Mouse (Mus musculus): ENCODE measurements at regions not wholly inside any gene's neighbourhood (a gene's known extent, or its start where the extent isn't known, plus 50 kb on each side); places are given as distances from the start of the nearest gene placed in this dataset.

GRCm38 (mm10) chr3:41857446-41857845 is 115.0 kb downstream of the D3Ertd751e start:
- no peak for DNase-seq (ENCODE audit: low spot score)

DNA sequence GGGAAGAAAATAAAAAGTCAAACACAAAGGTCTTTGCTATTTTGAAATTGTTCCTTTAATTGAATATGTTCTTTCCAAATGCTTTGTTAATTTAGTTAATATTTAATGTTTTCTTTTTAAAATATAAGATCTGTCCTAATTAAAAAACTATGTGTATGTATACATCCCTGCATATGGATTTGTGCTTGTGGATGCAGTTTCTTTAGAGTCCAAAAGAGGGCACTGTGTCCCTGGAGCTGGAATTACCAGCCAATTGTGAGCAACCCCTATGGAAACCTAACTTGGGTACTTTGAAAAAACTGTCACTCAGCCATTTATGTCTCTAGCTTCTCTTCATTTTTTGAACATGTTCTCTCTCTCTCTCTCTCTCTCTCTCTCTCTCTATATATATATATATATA is 120.3 kb downstream of the D3Ertd751e start:
- no peak for DNase-seq (ENCODE audit: low spot score)

- no peak for DNase-seq (ENCODE audit: low spot score)
These were observed 166.5 kb downstream of the D3Ertd751e start for GRCm38 (mm10) chr3:41908952-41909351.

DNA sequence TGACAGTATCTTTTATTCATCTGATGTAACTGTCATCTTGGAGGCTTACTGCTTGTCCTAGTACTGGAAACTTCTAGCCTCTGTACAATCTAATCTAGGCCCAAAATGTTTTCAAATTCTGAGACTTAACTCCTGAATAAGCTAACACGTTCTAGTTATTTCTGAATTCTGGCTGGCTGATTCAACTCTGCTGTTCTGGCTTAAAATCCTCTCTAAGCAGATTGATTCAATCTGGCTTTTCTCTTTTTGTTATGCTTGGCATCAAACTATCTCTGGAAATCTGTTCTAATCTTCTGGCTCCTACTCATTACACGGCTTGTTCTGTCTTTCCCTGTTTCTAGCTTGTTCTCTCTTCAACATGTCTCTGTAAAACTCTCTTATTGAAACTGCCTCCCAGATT is 170.8 kb downstream of the D3Ertd751e start:
- no peak for DNase-seq (ENCODE audit: low spot score)

DNA sequence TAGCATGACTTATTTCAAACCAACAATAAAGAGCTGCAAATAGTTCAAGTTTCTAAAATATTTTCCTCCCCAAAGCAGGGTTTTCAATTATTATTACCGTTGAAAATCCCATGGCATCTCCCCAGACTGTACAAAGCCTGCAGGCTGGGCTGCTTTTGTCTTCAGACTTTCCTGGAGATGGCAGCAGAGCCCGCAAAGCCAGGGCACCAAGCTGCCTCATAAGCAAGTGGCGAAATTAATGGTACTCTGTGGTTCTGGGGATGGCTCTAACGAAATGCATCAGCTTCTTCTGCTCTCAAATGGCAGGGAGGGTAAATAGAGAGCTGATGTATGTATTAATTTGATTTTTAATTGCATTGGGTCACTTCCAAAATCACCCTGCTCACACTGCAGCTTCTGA is 197.4 kb downstream of the D3Ertd751e start:
- no peak for DNase-seq (ENCODE audit: low spot score)

DNA sequence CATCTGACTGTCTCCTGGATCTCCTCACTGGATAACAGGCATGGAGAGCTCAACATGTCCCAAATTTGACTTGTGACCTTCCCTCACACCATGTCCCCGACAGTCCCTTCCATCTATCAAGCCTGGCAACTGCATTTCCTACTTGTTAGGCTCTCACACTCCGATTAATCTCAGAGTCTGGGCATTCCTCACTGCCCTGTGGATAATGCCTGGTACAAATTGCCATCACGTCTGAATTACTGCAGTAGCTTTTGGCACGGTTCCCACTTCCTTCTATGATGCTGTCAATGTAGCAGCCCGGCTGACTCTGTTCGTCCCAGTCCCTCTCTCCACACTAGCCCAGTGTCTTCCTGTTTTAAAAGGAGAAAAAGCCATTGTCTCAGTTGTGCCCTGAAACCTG is 200.6 kb downstream of the D3Ertd751e start:
- no peak for DNase-seq (ENCODE audit: low spot score)

DNA sequence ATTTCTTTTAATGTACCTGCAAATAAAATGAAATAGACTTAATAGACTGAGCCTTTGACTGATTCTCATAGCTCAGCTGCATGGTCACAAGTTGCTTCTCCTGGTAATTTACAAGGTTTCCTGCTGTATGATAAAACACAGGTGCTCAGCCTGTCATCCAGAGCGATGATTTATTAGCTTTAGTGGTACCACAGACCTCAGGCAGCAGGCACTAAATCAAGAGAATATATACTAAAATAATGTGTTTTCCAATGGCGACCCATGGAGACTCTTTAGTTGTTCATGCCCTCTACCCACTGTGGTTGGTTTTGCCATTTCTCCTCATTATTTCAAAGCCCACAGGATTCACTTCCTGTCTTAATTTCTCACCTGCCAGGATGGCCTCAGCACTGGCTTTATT is 207.0 kb downstream of the D3Ertd751e start:
- no peak for DNase-seq (ENCODE audit: low spot score)

DNA sequence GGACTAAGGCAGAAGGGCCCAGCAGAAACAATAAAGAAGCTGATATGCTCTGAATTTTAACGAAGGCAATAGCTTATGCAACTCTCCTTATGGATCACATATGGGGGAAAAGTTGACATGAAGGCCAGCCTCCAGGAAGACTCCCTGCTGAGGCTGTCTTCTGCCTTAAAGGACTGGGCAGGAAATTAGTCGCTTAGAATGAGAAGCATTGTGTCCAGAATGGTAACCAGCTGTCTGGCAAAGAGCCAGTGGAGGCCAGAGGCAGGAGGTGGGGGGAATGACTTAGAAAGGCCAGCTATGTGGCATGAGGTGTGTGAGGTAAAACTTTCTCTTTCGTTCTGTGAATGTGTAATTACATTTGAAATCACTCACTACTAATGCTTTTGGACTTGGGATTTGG is 215.0 kb downstream of the D3Ertd751e start:
- no peak for DNase-seq (ENCODE audit: low spot score)

GRCm38 (mm10) chr3:41960209-41960608 is 217.8 kb downstream of the D3Ertd751e start:
- no peak for DNase-seq (ENCODE audit: low spot score)

DNA sequence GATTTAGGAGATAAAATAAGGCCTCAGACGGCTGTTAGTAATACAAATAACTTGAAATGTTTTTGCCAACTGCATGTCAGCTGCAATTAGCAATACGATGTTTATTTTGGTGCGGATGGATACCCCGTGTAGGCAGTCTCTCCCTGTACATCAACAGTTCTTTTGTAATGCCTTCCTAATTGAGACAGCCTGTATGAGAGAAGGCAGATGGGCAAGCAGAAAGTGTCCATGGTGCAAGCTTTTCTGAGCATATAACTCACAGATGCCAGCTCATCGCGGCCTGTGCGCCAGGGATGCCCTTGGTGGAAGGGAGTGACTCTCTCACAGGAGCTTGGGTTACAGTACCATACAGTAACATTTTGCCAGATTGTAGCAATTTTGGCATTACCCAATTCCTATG is 220.5 kb downstream of the D3Ertd751e start:
- DNase-seq (ENCODE audit: low spot score), result no peak

- DNase-seq (ENCODE audit: low spot score), result no peak
These were observed 264.4 kb downstream of the D3Ertd751e start for GRCm38 (mm10) chr3:42006672-42007265.

DNA sequence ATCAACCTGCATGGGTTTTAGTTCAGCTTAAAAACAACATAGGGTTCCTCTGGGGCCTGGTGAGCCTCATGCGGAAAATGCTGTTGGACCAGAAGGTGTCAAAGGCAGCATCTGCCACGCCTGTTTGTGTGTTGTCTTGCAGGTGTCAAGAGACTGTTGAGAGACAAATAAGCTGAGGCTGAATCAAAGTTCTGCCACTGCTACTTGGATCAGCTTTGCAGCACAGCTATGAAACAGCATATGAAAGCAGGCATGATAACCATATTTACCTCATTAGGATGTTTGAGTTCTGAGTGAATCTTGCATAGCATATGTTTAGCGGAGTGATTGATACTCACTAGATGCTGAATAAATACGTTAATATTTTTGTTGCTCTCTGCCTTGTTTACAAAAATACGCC is 280.8 kb downstream of the D3Ertd751e start:
- DNase-seq (ENCODE audit: low spot score), result no peak

DNA sequence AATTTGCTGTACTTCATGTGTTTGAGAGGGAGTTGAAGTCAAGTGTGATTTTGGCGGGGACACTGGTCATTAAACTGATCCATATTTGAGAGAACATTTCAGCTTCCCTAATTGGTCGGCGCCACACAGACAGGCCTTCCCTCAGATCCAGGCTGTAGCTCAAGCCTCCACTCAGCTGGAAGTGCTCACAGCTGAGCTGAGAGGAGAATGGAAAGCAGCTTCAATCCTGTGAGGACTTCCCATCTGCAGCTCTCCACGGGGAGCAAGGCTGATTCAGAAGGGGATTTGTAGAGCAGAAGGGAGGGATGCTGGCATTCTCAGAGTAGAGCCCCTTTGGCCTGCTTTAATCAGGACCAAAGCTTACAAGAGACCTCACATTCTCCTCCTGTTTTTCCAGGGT is 297.2 kb downstream of the D3Ertd751e start:
- DNase-seq (ENCODE audit: low spot score), result no peak

DNA sequence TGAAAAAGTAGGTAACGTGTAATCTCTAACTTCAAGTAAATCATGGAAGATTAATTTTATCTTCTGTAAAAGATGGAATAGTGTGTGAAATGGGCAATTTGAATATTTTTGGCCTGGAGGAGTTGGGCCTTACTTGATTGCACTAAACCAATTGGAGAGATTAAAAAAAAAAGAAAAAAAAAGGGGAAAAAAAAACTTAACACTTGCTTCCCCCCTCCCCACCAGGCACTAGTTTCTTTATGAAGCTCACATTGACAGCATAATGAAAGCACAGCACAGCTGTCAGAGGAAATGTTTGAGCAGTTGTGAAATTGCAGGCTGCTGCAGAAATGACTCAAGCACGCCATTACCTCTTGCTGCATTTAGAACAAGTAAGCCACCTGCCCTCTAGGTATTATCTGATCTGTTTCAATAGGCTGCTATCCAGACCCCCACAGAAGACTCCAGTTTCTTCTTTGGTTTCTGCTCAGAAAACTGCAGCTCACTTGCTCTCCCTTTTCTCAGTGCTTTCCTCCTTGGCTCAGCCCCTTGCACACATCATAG is 297.9 kb downstream of the D3Ertd751e start:
- no peak for DNase-seq (ENCODE audit: low spot score)

GRCm38 (mm10) chr3:42040959-42041358 is 298.5 kb downstream of the D3Ertd751e start:
- no peak for DNase-seq (ENCODE audit: low spot score)

- DNase-seq (ENCODE audit: low spot score), result no peak
These were observed 315.0 kb downstream of the D3Ertd751e start for GRCm38 (mm10) chr3:42057286-42057868.

GRCm38 (mm10) chr3:42065093-42065935 is 322.9 kb downstream of the D3Ertd751e start:
- no peak for DNase-seq (ENCODE audit: low spot score)

DNA sequence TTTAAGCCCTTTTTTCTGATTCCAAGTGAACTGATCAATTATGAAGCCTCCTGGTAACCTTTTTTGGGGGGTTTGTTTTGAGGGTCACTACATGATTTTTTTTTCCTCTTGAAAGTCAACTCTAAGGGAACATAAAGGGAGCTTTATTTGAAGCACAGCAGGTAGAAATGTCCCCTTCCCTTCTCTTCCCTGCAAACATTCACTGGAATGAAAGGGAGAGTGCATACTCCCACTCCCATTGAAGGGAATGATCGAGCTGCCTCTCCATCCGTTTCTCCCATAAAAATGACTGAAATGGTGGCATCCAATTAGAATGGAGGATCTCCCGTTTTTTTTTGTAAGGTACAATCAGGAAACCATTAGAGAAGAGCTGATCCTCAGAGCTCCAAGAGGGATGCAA is 323.6 kb downstream of the D3Ertd751e start:
- DNase-seq (ENCODE audit: low spot score), result no peak

DNA sequence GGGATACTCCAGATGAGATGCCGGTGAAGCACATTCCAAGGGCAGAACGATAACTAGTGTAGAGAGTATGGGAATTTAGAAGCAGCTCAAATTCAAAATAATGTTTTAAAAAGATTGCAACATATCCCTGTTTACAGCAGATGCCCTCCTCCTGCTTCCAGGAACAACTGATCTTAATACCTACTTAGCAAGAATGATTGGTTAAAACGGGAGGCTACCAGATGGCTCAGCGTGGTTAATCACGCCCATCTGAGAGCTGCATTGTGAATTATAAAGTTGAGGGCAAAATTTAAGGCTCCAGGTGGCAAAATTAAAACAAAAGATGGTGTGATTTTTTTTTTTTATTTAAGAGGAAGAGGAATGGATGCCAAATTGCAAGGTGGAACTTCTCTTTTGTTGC is 324.6 kb downstream of the D3Ertd751e start:
- DNase-seq (ENCODE audit: low spot score), result no peak

GRCm38 (mm10) chr3:42074532-42075287 is 332.3 kb downstream of the D3Ertd751e start:
- DNase-seq (ENCODE audit: low spot score), result peak; percentile 9

DNA sequence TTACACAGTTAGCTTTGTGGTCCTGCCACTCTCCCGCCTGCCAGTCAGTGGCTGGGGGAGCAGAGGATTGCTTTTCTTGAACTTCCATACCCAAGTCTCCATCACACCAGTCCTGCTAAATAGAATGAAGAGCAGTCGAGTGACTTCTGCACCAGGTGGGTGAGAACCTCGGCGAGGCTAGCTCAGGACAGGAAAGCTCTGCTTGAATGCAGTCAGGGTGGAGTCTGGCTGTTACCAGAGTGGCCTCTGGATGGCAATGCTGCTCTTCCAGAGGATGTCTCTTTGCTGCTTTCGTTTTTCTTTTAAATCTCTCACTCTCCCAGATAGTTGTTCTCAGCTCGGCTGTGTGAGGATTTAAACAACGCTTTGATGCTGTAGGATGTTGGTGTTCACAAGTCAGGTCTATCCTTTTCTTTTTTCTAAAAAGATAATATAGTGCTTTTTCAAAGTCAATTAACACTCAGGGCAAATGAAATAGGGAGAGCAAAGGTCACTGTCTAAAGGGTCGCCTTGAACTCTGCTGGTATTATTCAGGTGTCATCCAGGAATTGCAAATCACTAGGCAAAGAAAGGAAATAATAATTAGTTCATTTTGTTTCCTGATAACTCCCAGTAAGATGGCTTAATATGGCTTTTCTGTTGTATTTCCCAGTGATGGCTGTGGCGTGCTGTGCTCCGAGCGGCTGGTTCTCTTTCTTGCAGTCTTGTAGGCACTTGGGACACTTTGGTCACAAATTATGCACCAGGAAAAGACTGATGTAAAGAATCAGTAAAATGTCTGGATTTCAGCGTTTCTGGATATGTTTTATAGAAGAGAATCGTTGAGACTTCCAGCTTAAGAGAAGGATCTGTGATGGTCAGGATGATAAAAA is 368.8 kb downstream of the D3Ertd751e start:
- DNase-seq (ENCODE audit: low spot score), result no peak

Measured in yolk sac, embryonic 10.5 days (tissue).